Mouse (Mus musculus) thymus, adult 2 months (tissue): ENCODE results near the gene Ppp1r9a. TPM values are rescaled to one million over a fixed set of nuclear protein-coding genes. Genes with fewer than 3 reads are reported as not detected.

ENCODE experiments used
- DNase-seq: peaks from one replicate; pipeline ENCODE4 v3.0.0; 2021
- H3K27ac ChIP-seq: fragments of 200-500 bp; 2 replicates; pipeline ENCODE4 v1.5.1; 2012; ENCODE audit warnings: low read length, control low read depth; ENCODE audit not compliant: control insufficient read depth, insufficient read depth
- H3K27me3 ChIP-seq: fragments of 200-500 bp; 2 replicates; pipeline ENCODE4 v1.6.1; 2012; ENCODE audit warnings: mild to moderate bottlenecking, low read length, moderate library complexity, mixed read lengths; ENCODE audit not compliant: control insufficient read depth, insufficient read depth
- H3K36me3 ChIP-seq: fragments of 200-500 bp; 2 replicates; pipeline ENCODE4 v1.6.1; 2012; ENCODE audit warnings: mild to moderate bottlenecking, low read length, moderate library complexity; ENCODE audit not compliant: control insufficient read depth, insufficient read depth
- H3K4me1 ChIP-seq: fragments of 200-500 bp; replicated peaks from 2 replicates; pipeline ENCODE4 v1.6.1; 2012; ENCODE audit warnings: low read length; ENCODE audit not compliant: control insufficient read depth, insufficient read depth
- H3K4me3 ChIP-seq: fragments of 200-500 bp; 2 replicates; pipeline ENCODE4 v1.5.1; 2012; ENCODE audit warnings: mild to moderate bottlenecking, low read length, control low read depth, moderate library complexity; ENCODE audit not compliant: control insufficient read depth, insufficient read depth
- CTCF ChIP-seq: fragments of 200-500 bp; IDR thresholded peaks from 2 replicates; pipeline ENCODE4 v1.5.1; 2012; ENCODE audit warnings: mild to moderate bottlenecking, control low read depth, low read length, moderate library complexity, borderline replicate concordance; ENCODE audit not compliant: control insufficient read depth, poor library complexity, insufficient read depth; ENCODE audit errors: extremely low read depth
- POLR2A ChIP-seq: fragments of 200-500 bp; IDR thresholded peaks from 2 replicates; pipeline ENCODE4 v1.6.1; 2012; ENCODE audit warnings: mild to moderate bottlenecking, low read length, control low read depth, moderate library complexity; ENCODE audit not compliant: control insufficient read depth, poor library complexity, insufficient read depth; ENCODE audit errors: extremely low read depth
- WGBS: fragments of 180-500 bp; shearing (Covaris S2); methylation state at CpG from one replicate; pipeline ENCODE4 v1.1.7; 2018; 5-methylcytosine and 5-hydroxymethylcytosine counted together
- polyA plus RNA-seq: library from polyadenylated mRNA; depleted of rRNA; stranded (reverse); fragments of >200 nt; gene quantifications from 2 replicates; pipeline ENCODE4 v1.2.3, GENCODE M21; 2012

Ppp1r9a gene
- polyA plus RNA-seq, 1 experiment = 0.92 TPM

GRCm38 (mm10) chr6:5179189-5179588 is 276.5 kb downstream of the Ppp1r9a start:
- no peak for DNase-seq
- TF ChIP-seq CTCF (no peak), POLR2A (no peak)
- WGBS = 94% methylated on average over 6 of the region's 6 CpGs

GRCm38 (mm10) chr6:5180645-5181044 is 277.9 kb downstream of the Ppp1r9a start:
- TF ChIP-seq POLR2A (no peak), CTCF (no peak)

More at GRCm38 (mm10) chr6:5179189-5179588, 276.5 kb downstream of the Ppp1r9a start:
- no peaks in the 10 kb centered on the region for H3K27me3 ChIP-seq
- no peaks in the 10 kb centered on the region for H3K36me3 ChIP-seq
- no peak overlapping the region for H3K27ac ChIP-seq
- H3K4me1 ChIP-seq = no peaks in the 10 kb centered on the region
- H3K4me3 ChIP-seq = no peak overlapping the region

GRCm38 (mm10) chr6:5186229-5186950 is 283.7 kb downstream of the Ppp1r9a start:
- DNase-seq = no peak
- WGBS = 90% methylated on average over 7 of the region's 7 CpGs
- Histone ChIP-seq H3K4me3 (no peak overlapping the region), H3K4me1 (no peaks in the 10 kb centered on the region), H3K27ac (no peak overlapping the region), H3K27me3 (no peaks in the 10 kb centered on the region), H3K36me3 (no peaks in the 10 kb centered on the region)
- TF ChIP-seq CTCF (no peak), POLR2A (no peak)

More at GRCm38 (mm10) chr6:5180645-5181044, 277.9 kb downstream of the Ppp1r9a start:
- H3K27me3 ChIP-seq = no peaks in the 10 kb centered on the region
- H3K4me3 ChIP-seq = no peak overlapping the region
- DNase-seq = no peak
- WGBS = 88% methylated on average over 5 of the region's 5 CpGs
- no peaks in the 10 kb centered on the region for H3K36me3 ChIP-seq
- no peaks in the 10 kb centered on the region for H3K4me1 ChIP-seq
- no peak overlapping the region for H3K27ac ChIP-seq

GRCm38 (mm10) chr6:5187586-5187985 is 284.9 kb downstream of the Ppp1r9a start:
- Histone ChIP-seq H3K36me3 (no peaks in the 10 kb centered on the region), H3K27me3 (no peaks in the 10 kb centered on the region), H3K4me1 (no peaks in the 10 kb centered on the region), H3K4me3 (no peak overlapping the region), H3K27ac (no peak overlapping the region)
- 93% methylated on average over 6 of the region's 6 CpGs for WGBS
- TF ChIP-seq POLR2A (no peak), CTCF (no peak)
- DNase-seq = no peak

GRCm38 (mm10) chr6:5188036-5188435 is 285.3 kb downstream of the Ppp1r9a start:
- Histone ChIP-seq H3K27ac (no peak overlapping the region), H3K4me1 (no peaks in the 10 kb centered on the region), H3K27me3 (no peaks in the 10 kb centered on the region), H3K4me3 (no peak overlapping the region), H3K36me3 (no peaks in the 10 kb centered on the region)
- TF ChIP-seq CTCF (no peak), POLR2A (no peak)
- DNase-seq = no peak
- 87% methylated on average over 5 of the region's 5 CpGs for WGBS

GRCm38 (mm10) chr6:5188938-5189337 is 286.2 kb downstream of the Ppp1r9a start:
- WGBS = 91% methylated on average over 6 of the region's 6 CpGs
- Histone ChIP-seq H3K4me1 (no peaks in the 10 kb centered on the region), H3K27ac (no peak overlapping the region)

More at GRCm38 (mm10) chr6:5188938-5189337, 286.2 kb downstream of the Ppp1r9a start:
- Histone ChIP-seq H3K27me3 (no peaks in the 10 kb centered on the region), H3K36me3 (no peaks in the 10 kb centered on the region), H3K4me3 (no peak overlapping the region)
- no peak for DNase-seq
- no peak for TF ChIP-seq POLR2A
- no peak for TF ChIP-seq CTCF
